Mouse (Mus musculus): ENCODE measurements around the gene 4933415A04Rik.

- TF ChIP-seq CTCF (conservative IDR thresholded peaks at IDR 0.05; ENCODE audit: insufficient read depth, insufficient read length, low read depth, low read length) (no peak), POLR2A (IDR thresholded peaks at IDR 0.05; ENCODE audit: low read depth, low read length) (no peak)
Observed at GRCm38 (mm10) chr11:43543711-43544466, 43.0 kb upstream of the 4933415A04Rik start.

Measured in kidney, adult 2 months (tissue).